Mouse (Mus musculus): ENCODE results near the gene Pmis2. TPM values are rescaled to one million over a fixed set of nuclear protein-coding genes. Genes with fewer than 3 reads are reported as not detected.

The Pmis2 gene
- polyA plus RNA-seq, 1 experiment from 2014 or later, result not detected

DNA sequence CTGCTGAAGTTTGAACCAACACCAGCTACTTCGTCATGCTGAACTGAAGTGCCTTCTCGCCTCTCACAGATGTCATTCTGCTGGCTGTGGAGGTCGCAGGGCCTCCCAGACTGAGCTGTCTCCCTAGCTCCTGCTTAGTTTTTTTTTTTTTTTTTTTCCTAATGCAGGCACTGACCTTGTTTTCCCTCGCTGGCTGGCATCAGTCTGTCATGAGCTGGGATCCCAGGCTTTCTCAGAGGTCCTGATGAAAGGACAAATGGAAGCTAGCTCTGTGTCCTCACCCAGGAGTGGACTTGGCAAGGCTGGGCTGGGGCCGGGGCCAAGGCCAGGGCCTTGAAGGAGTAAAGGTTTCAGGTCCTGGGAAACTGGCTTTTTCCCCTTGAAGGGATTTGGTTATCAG lies 10.5 kb upstream of the Pmis2 start:
- no peaks in the 10 kb centered on the region for H3K27me3 ChIP-seq

GRCm38 (mm10) chr7:30678263-30678975 lies 7.0 kb upstream of the Pmis2 start:
- Histone ChIP-seq H3K9me3 (replicated peaks) (no peaks in the 10 kb centered on the region), H3K27ac (no peak overlapping the region), H3K27me3 (no peaks in the 10 kb centered on the region), H3K4me1 (replicated peaks) (no peaks in the 10 kb centered on the region), H3K9ac (no peak overlapping the region), H3K36me3 (no peaks in the 10 kb centered on the region), H3K4me3 (replicated peaks) (no peak overlapping the region), H3K4me2 (no peak overlapping the region)
- DNase-seq (no peak), ATAC-seq (ENCODE audit: low read depth) (no peak)
- whole genome bisulfite sequencing (ENCODE audit: insufficient replicate concordance), result 53% methylated on average over 5 of the region's 5 CpGs

More for the DNA sequence above, 10.5 kb upstream of the Pmis2 start:
- no peak for DNase-seq
- ATAC-seq (ENCODE audit: low read depth), result no peak
- no peak overlapping the region for H3K27ac ChIP-seq
- 59% methylated on average over 5 of the region's 5 CpGs for WGBS (ENCODE audit: insufficient replicate concordance)
- H3K36me3 ChIP-seq, result no peaks in the 10 kb centered on the region
- no peak overlapping the region for H3K9ac ChIP-seq
- H3K4me1 ChIP-seq (replicated peaks), result no peaks in the 10 kb centered on the region
- no peak overlapping the region for H3K4me2 ChIP-seq
- no peak overlapping the region for H3K4me3 ChIP-seq (replicated peaks)
- H3K9me3 ChIP-seq (replicated peaks), result no peaks in the 10 kb centered on the region

- Histone ChIP-seq H3K36me3 (no peaks in the 10 kb centered on the region), H3K4me1 (replicated peaks) (peaks cover 10% of the 10 kb centered on the region), H3K27ac (no peak overlapping the region), H3K9me3 (replicated peaks) (no peaks in the 10 kb centered on the region), H3K4me2 (no peak overlapping the region), H3K27me3 (no peaks in the 10 kb centered on the region), H3K9ac (no peak overlapping the region), H3K4me3 (replicated peaks) (no peak overlapping the region)
- ATAC-seq (ENCODE audit: low read depth), result no peak
- DNase-seq, result no peak
- 22% methylated on average over 3 of the region's 3 CpGs for WGBS (ENCODE audit: insufficient replicate concordance)
Observed at GRCm38 (mm10) chr7:30669229-30669628, 2.2 kb downstream of the Pmis2 start.

DNA sequence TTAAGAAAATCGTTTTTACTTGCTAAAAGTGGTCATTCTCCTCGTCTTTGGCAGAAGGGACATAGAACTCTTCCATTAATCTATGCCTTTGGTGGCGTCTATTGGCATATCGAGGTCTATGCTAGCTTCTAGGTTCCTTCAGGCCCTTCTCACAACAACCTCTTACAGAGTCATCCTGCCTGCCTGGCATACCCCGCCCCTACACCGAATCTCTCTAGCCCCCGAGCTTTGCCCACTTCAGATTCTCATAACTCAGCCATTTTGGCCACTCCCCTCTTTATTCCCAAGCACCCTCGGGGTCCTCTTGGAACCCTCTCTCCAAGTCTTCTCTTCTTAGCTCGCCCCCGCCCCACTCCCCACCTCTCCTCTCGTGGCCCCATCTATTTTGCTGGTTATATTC lies 6.1 kb downstream of the Pmis2 start:
- DNase-seq (peak; percentile 8), ATAC-seq (ENCODE audit: low read depth) (peak; percentile 48; the same call in 1 of the 2 replicates)
- H3K27ac ChIP-seq, result peak overlapping the region; percentile 76; the same call in 1 of the 2 replicates

DNA sequence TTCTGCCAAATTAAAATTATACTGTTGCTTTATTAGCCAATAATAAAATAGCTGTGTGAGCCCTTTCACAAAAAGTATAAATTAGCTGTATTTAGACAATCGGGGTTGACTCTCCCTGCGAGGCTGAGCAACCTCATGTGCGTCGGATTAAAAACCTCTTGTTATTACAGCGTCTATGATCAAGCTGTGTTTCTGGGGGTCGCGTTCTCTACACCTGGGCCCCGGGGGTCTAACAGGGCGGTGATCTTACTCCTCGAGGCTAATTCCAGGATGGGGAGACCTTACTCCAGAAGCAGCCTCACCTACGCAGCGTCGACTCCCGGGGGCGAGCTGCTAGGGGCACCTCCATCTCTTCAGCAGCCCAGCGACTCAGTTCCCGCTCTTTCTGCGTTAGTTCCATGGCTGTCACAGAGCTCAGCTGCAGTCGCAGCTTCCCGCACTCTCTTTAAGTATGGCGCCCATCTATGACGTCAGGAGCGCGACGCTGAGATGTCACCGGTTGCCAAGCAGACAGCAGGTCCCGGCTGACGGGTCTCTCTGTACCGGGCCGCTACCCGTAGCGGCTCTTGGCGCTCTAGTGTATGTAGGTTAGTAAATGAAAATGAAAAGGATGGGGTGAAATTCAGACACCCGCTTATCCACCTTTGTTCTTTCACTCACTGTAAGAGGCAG lies 6.7 kb downstream of the Pmis2 start, which contains the start of gene Haus5:
Gene Haus5, minus strand, starts transcription at position 466 of the 672 bp plus-strand sequence.
- Histone ChIP-seq H3K9ac (peak within 1 kb of the TSS; percentile 87), H3K27me3 (no peaks in the 10 kb centered on the region), H3K9me3 (replicated peaks) (no peaks in the 10 kb centered on the region), H3K36me3 (peaks cover 38% of the 10 kb centered on the region), H3K27ac (peak within 1 kb of the TSS; percentile 76), H3K4me2 (peak within 1 kb of the TSS; percentile 87), H3K4me3 (replicated peaks) (peak within 1 kb of the TSS; percentile 80), H3K4me1 (replicated peaks) (peaks cover 21% of the 10 kb centered on the region)
- under 1% methylated on average over 34 of the region's 34 CpGs for WGBS (ENCODE audit: insufficient replicate concordance)
- peak; percentile 80 for DNase-seq
- ATAC-seq (ENCODE audit: low read depth), result peak; percentile 90

More for the DNA sequence above, 6.1 kb downstream of the Pmis2 start:
- peak overlapping the region; percentile 80 for H3K4me3 ChIP-seq (replicated peaks)
- H3K9ac ChIP-seq, result peak overlapping the region; percentile 87
- no peaks in the 10 kb centered on the region for H3K27me3 ChIP-seq
- H3K4me2 ChIP-seq, result peak overlapping the region; percentile 87
- H3K9me3 ChIP-seq (replicated peaks), result no peaks in the 10 kb centered on the region
- peaks cover 32% of the 10 kb centered on the region for H3K36me3 ChIP-seq
- peaks cover 21% of the 10 kb centered on the region for H3K4me1 ChIP-seq (replicated peaks)
- 8% methylated on average over 11 of the region's 11 CpGs for WGBS (ENCODE audit: insufficient replicate concordance)

- Histone ChIP-seq H3K9ac (peak within 1 kb of the TSS; percentile 95), H3K27me3 (no peaks in the 10 kb centered on the region), H3K4me1 (replicated peaks) (peaks cover 15% of the 10 kb centered on the region), H3K9me3 (replicated peaks) (no peaks in the 10 kb centered on the region), H3K4me2 (peak within 1 kb of the TSS; percentile 95), H3K36me3 (peaks cover 73% of the 10 kb centered on the region), H3K4me3 (replicated peaks) (peak within 1 kb of the TSS; percentile 94), H3K27ac (peak within 1 kb of the TSS; percentile 78)
- 1% methylated on average over 59 of the region's 59 CpGs for WGBS (ENCODE audit: insufficient replicate concordance)
- DNase-seq (peak; percentile 99), ATAC-seq (ENCODE audit: low read depth) (peak; percentile 98)
Observed at GRCm38 (mm10) chr7:30649591-30650540, 21.5 kb downstream of the Pmis2 start, which contains the start of gene Rbm42. Rbm42 (minus strand) TSS chr7:30650317.

GRCm38 (mm10) chr7:30639083-30639482 lies 32.3 kb downstream of the Pmis2 start:
- H3K27ac ChIP-seq, result no peak overlapping the region
- ATAC-seq (ENCODE audit: low read depth) (no peak), DNase-seq (no peak)
- no peak overlapping the region for H3K4me3 ChIP-seq (replicated peaks)
- H3K4me2 ChIP-seq, result no peak overlapping the region
- 20% methylated on average over 4 of the region's 4 CpGs for WGBS (ENCODE audit: insufficient replicate concordance)
- peaks cover 41% of the 10 kb centered on the region for H3K36me3 ChIP-seq
- no peak overlapping the region for H3K9ac ChIP-seq
- peaks cover 31% of the 10 kb centered on the region for H3K27me3 ChIP-seq
- H3K9me3 ChIP-seq (replicated peaks), result no peaks in the 10 kb centered on the region
- H3K4me1 ChIP-seq (replicated peaks), result peaks cover 13% of the 10 kb centered on the region

DNA sequence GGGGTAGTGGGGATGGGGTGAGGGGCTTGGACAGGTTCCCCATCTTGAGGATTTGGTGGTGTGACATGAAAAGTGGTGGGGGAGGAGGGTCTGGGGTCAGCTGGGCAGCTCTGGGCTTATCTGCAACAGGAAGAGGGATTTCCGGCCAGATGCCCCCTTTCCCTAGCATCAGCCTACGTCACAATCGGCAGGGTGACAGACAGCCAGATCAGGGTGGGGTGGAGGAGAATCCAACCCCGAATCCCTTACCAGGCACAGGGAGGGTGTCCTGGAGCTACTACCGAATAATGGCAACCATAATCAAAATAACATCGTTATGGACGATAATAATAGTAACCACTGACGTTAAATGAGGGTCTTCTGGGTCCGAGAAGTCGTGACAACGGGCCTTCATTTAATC lies 35.0 kb downstream of the Pmis2 start:
- WGBS (ENCODE audit: insufficient replicate concordance), result 10% methylated on average over 11 of the region's 11 CpGs
- peaks cover 14% of the 10 kb centered on the region for H3K36me3 ChIP-seq
- no peak overlapping the region for H3K27ac ChIP-seq
- H3K9me3 ChIP-seq (replicated peaks), result no peaks in the 10 kb centered on the region
- ATAC-seq (ENCODE audit: low read depth) (no peak), DNase-seq (no peak)
- peaks cover 57% of the 10 kb centered on the region for H3K27me3 ChIP-seq
- H3K4me1 ChIP-seq (replicated peaks), result peaks cover 18% of the 10 kb centered on the region
- H3K9ac ChIP-seq, result no peak overlapping the region
- 0 out of 2 replicates have a peak overlapping the region, but pooled peaks have one; percentile 4 for H3K4me2 ChIP-seq
- no peak overlapping the region for H3K4me3 ChIP-seq (replicated peaks)

DNA sequence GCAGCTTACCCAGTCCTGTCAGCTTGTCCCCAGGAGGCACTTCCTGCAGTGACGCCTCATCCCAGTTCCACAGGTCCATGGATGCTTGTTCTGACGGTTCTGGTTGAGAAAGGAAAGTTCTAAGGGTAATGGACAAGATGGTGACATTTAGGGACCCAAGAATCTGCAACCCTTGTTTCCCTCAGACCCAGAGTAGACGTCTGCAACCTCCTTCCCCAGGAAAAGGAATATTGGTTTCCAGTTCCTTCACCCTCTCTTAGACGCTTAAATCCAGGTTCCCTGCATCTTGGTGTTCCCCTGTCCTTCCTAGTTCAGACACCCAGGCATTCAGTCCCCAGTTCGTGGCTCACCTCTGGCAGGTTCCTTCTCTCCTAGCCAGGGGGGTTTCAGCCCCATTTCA lies 35.7 kb downstream of the Pmis2 start, which contains the start of gene Etv2:
Gene Etv2, minus strand, starts transcription at position 101 of the 400 bp plus-strand sequence.
- H3K4me1 ChIP-seq (replicated peaks), result peaks cover 18% of the 10 kb centered on the region
- no peak within 1 kb of the TSS for H3K27ac ChIP-seq
- no peak for DNase-seq
- H3K4me2 ChIP-seq, result peak within 1 kb of the TSS; percentile 46
- H3K27me3 ChIP-seq, result peaks cover 63% of the 10 kb centered on the region
- ATAC-seq (ENCODE audit: low read depth), result no peak
- peaks cover 7% of the 10 kb centered on the region for H3K36me3 ChIP-seq
- H3K9ac ChIP-seq, result no peak within 1 kb of the TSS
- no peaks in the 10 kb centered on the region for H3K9me3 ChIP-seq (replicated peaks)
- H3K4me3 ChIP-seq (replicated peaks), result peak within 1 kb of the TSS; percentile 22
- 4% methylated on average over 5 of the region's 5 CpGs for WGBS (ENCODE audit: insufficient replicate concordance)

DNA sequence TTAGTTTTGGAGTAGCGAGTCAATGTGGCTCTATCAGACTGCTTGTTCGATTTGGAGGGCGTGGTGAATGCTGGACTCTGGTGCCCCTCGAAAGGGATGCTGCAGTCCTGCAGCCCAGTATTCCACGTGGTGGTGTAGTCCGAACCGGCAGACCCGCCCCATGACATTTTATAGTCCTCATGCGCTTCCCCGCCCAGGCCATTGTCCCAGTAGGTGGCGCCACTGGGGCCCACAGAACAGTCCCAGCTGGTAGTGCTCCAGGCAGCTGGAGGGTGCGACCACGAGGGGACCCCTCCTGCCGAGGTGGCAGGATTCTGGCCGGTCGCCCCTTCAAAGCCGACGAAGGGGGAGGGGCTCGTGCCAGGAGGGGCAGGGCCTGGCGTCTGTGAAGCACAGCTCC lies 36.8 kb downstream of the Pmis2 start:
- Histone ChIP-seq H3K4me3 (replicated peaks) (peak overlapping the region; percentile 22), H3K9me3 (replicated peaks) (no peaks in the 10 kb centered on the region), H3K4me2 (peak overlapping the region; percentile 46), H3K27ac (no peak overlapping the region), H3K27me3 (peaks cover 74% of the 10 kb centered on the region), H3K9ac (no peak overlapping the region), H3K4me1 (replicated peaks) (peaks cover 18% of the 10 kb centered on the region), H3K36me3 (no peaks in the 10 kb centered on the region)
- DNase-seq, result peak; percentile 63
- 2% methylated on average over 20 of the region's 20 CpGs for WGBS (ENCODE audit: insufficient replicate concordance)
- peak; percentile 68 for ATAC-seq (ENCODE audit: low read depth)
